Comparison of ENCODE assay signal across 8 mouse cellular contexts in genomic region chrX:36225777-36226176, GRCm38 (mm10).
A peak's percentile ranks its signal among the peaks of the same experiment; 100 is the strongest.
DNase-seq lines count a peak whose midpoint lies in the region.

No protein-coding gene starts in this region.

- DNase-seq in A20 (ENCODE audit: low read depth, low spot score) (peak; percentile 56), R1 (ENCODE audit: low read depth, low spot score) (peak; percentile 44)
- DNase-seq in cerebellum, postnatal 10 days: peak; percentile 88 to 89
- DNase-seq in frontal cortex, postnatal 36 days (ENCODE audit: low spot score in 2 of 2): peak; percentile 76 to 81
- peak; percentile 83 to 90 for DNase-seq in kidney, postnatal 25 days
- peak; percentile 58 to 70 for DNase-seq in lung, adult 18-20 months
- peak; percentile 71 for DNase-seq in ovary, postnatal 36 days (ENCODE audit: low spot score)
- peak; percentile 46 to 69 for DNase-seq in thymus, postnatal 10 days (ENCODE audit: low spot score in 2 of 2)

Comparison
In these comparisons a context has a peak if more than half of its experiments do, and no peak if none do; other contexts are left out.
1. Peak in every context shown above with its lines: DNase-seq.